Mouse (Mus musculus): ENCODE data around the gene Tcp1.
"Not testable (repeated sequence)": the region's sequence is repeated elsewhere in the genome, so short reads cannot be mapped to it uniquely, and the experiment has no call there.

The Tcp1 gene

DNA sequence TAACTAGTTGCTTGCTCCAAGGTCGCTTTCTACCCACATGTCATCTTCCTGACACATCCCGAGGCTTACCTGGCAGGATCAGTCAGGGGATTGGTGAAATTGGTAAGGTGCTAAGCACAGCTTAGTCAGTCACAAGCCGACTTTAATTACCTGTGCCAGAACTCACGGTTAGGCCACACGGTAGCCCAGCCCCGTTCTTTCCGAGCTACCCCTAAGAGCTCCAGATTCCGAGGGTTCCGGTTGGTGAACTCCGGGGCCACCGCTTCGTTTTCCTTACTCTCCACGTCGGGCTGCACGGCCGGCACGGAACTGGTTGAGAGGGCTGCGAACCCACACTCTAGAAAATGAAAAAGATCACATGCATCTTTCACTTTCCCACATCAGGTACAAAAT is at the start of gene Tcp1:
Gene Tcp1, plus strand, starts transcription at position 214 of the 393 bp plus-strand sequence.
- DNase-seq = no peak

DNA sequence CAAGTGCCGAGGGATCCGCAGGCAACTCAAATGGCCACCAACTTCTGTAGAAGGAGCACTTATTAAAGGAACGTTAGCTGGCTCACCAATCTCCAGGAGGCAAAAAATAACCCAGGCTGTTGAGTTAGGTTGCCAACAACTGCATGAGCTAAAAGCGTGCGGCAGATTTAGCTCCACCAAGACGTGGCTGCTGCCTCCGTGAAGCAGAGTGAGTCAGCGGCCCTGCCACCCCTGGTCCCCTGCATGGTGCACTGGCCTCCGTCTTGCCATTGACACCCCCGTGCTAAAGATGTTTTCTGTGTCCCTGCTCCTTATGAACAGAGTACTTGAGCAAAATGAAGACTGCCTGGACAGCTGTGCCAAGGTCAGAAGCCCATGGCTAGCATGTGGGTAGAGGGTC is 48.6 kb upstream of the Tcp1 start:
- no peak for DNase-seq

DNA sequence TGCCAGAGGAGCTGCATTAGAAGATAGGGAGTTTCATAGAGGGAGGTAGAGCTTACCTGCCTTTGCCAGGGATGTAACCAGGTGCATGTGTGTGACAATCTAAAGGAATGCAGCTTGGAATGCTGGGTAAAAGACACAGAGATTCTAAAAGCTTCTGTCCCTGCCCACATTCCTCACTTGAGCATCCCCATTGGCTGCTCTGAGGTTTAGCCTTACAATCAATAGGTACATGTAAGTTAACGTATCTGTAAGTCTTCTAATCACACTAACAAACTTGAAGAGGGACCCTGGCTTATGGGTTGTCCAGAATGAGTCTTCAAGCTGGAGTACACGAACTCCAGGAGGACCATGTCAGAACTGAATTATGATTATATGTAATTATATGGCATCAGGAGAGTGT is 47.5 kb upstream of the Tcp1 start, which contains the start of gene Mas1:
Gene Mas1, minus strand, starts transcription at position 101 of the 400 bp plus-strand sequence.
- DNase-seq = no peak

DNA sequence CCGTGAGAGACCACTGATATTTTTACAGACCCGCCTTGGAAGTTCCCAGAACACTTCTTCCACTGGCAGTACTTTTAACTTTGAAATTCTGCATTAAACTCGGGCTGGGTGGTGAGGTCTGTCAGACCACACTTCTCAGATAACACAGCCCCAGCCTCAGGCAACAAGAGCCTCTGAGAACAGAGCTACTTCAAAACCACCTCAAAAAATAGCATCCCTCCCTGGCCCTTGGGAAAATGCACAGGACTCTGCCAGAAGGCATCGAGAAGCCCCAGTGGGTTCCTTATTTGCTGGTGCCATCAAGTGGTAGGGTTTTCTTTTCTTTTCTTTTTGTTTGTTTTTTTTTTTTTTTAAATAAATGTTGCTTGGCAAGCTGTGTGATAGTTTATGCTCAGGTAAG is 46.9 kb upstream of the Tcp1 start:
- no peak for DNase-seq

DNA sequence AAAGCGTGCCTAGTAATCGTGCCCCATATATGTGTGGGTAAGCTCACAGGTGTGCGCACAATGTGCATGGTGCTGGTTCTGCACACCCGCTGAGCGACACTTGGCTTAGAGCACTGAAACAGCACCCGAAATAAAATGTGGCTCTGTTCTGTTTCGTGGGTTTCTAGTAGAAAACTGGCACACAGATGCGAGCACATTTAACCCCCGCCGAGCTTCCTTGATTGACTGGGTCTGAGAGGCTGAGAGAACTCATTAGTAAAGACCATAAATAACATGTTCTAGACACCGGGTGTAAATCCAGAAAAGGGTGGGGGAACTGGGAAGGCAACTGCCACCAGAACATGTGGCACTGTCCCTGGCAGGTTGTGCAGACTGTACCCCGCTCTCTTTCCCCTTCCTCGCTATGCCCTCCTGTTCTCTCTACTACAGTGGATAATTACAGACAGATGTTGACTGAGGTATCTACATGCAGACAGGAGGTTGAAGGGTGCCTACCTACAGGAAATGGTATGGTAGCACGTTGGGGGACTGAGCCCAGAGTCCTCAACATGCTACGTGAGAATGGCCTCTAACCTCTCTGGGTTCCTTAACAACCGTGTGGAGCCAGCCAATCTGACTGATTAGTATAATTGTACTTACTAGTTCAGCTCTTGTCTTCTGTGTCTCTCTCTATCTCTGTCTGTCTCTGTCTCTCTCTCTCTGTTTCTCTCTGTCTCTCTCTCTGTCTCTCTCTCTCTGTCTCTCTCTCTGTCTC is 43.0 kb upstream of the Tcp1 start:
- DNase-seq = peak; percentile 23 to 41

DNA sequence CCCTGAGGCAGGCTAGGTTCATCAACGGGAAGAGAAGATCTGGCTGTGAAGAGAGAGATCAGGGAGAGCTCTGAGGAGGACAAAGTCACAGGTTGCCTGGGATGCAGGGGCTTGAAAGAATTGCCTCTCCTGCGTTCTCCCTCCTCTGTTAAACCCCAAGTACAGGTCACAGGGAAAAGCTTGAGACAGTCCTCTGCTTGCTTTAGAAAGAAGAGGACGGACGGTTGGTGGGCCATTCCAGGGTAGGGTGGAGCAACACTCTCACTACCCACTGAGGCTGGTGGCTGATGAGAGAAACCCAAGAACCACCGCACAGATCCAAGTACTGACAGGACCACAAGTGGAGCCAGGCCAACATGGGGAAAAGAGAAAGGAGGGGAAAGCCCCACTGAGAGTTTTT is 39.8 kb upstream of the Tcp1 start, which contains the start of gene Mrgprh:
Gene Mrgprh, plus strand, starts transcription at position 301 of the 400 bp plus-strand sequence.
- no peak for DNase-seq

DNA sequence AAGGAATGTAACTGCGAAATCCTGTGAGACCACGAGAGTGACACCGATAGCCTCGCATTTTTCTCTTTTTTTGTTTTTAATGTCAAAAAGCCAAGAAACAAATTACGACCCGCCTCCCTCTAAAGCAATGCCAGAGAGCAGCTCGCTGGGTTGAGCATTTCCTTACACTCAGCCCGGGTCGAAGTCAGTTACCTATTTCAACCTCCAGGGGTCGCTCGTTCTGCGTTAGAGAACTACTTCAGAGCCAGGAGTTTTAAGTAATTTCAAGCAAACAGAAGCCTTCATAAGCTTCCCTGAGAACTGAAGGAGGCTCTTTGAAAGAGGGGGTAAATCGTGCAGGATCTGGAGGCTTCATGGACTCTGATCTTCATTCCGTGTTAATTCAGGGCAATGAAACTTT is 35.3 kb upstream of the Tcp1 start:
- DNase-seq = peak; percentile 74 to 78

DNA sequence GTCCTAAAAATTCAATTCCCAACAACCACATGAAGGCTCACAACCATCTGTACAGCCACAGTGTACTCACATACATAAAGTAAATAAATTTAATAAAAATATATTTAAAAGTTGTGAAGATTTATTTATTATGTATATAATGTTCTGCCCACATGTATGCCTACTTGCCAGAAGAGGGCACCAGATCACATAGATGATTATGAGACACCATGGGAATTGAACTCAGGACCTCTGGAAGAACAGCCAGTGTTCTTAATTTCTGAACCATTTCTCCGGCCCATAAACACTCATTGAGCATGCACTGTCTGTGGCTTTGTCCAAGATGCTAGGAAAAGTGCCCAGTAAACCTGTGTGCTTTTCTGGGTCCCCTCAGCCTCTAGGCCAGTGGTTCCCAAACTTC is 34.3 kb upstream of the Tcp1 start:
- no peak for DNase-seq

DNA sequence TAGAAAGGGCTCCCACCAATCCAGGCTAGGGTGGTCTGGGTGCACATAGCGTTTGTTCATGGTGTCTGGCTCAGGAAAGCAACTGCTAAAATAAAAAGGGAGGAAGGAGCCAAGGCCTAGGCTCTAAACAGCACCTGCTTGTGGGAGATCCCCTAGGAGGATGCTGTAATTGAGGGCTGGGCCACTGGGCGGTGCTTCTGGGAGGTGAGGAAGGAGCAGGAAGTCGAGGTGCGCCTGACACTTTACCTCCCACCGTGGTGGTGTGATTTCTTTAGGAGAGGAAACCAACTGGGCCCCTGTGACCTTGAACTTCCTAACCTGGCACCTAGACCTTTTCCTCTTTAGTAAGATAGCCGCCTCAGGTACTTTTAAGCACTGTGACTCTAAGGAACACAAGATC is 28.9 kb upstream of the Tcp1 start:
- peak; percentile 23 to 41 for DNase-seq

DNA sequence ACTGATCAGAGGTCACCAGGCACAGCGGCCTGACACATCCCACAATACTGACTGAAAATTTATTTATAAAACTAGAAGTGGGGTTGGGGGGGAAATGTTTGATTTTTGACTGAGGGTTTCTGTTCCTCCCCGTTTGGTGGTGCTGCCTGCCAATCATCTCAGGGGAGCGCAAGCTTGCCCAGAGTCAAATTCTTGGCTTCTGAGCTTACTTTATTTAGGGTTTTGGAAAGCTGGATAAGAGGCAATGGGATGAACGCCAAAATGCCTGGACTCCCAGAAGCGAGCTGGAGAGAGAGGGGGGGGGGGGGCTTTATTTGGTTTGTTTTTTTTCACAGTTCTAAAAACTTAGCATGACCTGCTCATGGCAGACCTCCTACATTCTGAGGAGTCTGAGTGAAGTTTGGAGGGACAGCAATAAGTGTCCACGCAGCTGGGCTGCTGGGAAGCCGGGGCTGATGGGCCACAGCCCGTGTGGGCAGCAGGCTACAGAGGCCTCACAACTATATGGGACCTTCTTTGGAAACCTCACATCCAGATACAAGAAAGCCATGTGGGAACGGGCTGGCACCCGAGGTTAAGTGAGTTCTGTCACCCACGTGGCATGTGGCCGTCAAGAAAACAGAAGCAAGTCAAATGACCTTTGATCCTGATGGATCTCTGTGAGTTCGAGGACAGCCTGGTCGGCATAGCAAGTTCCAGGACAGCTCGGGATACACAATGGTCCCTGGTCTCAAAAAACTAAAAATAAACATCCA is 28.3 kb upstream of the Tcp1 start:
- no peak for DNase-seq

DNA sequence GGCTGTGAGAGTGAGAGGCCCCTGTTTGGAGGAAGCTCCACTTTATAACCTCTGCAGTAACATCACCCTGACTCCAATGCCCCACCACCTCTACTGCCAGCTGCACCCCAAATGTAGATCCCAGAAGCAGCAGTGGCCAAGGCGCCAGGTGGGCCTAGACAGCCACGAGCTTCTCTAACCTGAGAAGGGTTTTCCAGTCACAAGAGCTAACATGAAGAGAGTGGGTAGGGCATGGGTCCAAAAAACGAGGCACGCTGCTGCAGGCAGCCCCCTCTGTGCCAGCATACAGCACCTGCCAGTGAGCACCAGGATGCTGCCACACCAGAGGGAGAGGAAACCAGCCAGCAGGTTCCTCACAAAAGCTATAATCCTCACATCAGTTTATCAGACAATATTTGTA is 24.4 kb upstream of the Tcp1 start:
- DNase-seq = no peak

DNA sequence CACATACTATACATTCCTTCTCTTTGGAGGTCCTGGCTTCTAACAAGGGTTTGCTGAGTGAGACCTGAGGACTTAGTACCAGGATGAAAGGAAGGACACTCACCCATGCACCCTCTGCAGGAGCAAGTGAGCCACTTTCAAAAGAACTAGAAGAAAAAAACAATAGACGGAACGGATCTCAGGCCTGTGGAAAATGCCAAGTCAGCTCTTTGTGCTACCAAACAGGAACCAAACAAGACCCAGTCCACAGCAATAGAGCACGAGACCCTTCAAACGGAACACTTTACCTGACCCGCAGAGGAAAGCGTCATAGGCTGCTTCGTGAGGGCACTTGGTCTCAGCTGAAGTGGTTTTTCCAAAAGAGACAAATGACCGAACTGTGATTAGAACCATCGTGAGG is 23.5 kb upstream of the Tcp1 start:
- no peak for DNase-seq

DNA sequence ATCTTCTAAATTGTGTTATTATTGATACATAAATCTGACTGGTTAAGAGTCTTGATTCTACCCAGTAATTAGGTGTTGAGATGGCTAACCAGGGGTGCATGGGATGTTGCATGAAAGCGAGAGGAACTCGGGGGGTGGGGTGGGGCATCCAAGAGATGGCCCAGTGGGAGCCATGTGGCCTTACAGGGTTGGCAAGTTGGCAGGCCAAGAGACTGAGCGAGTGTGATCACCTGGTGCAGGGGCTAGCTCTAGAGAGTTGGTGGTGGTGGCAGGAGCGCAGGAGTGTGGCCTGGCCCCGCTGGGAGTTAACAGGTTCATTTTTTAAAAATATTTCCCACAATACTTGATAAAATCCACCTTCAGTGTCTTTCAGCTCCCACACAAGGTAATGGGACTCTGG is 17.8 kb upstream of the Tcp1 start:
- no peak for DNase-seq

DNA sequence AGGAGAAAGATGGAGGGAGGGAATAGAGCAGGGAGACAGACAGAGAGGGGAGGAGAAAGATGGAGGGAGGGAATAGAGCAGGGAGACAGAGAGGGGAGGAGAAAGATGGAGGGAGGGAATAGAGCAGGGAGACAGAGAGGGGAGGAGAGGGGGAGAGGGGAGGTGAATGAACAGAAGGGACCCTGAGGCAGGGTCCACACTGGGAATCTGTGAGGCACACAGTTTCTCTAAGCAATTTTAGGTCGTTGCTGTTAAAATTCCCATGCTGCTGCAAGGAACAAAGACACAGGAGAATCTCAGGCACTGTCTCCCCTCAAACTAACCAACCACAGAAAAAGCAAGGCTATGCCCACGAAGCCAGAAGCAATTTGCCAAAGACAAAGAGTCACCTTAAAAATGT is 16.9 kb upstream of the Tcp1 start:
- DNase-seq = not testable (repeated sequence)

DNA sequence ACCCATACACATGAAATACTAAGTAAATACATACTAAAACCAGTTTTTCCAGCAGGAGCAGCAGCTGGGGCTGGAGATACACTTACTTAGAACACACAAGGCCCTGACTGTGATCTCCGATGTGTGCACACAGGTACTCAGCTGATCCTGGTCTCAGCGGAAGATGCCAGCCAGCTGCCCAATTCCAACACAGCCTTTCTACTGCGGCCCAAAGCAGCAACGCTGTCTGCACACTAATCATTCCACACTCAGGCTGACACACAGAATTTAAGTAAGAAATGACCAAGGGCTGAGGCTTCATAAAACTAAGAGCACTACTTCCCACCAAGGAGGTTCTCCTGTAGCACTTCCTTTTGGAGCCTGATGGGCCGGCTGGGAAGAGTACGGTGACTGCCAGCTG is 13.2 kb upstream of the Tcp1 start:
- no peak for DNase-seq

DNA sequence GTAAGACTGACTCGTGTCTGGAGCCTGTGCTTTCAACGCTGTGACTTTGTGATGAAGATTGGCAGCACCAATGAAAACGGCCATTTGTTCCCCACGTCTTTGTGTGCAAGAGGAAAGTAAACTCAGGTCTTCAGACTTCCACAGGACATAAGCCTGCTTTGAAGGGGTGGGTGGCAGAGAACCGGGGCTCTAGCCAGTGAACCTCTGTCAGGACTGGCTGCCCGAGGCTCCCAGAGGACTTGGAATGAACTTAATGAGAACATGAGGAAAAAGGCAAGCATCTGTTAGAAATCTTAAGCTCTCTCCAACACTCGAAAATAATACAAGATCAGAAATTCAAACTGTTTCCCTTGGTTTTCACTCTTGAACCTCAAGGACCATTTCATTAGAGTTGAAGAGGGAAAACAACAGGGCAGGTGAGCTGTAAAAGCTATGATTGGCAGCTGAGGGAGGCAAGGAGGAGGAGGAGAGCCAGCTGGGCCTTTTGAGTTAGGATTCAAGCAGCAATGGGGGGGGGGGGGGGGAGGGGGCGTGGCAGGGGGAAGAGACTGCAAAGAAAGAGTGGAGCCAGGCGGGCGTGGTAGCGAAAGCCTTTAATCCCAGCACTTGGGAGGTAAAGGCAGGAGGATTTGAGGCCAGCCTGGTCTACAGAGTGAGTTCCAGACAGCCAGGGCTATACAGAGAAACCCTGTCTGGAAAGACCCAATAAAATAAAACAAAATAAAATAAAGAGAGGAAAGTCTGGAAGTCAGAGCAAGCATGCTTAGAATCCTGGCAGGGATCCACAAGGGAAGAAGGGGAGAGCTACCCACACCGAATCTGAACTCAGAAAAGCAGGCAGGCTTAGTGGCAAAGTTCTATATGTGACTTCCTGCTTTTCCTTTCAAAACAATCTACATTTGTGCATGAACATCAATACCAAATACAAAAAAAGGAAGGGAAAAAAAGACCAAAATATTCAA is 11.8 kb upstream of the Tcp1 start:
- no peak for DNase-seq

DNA sequence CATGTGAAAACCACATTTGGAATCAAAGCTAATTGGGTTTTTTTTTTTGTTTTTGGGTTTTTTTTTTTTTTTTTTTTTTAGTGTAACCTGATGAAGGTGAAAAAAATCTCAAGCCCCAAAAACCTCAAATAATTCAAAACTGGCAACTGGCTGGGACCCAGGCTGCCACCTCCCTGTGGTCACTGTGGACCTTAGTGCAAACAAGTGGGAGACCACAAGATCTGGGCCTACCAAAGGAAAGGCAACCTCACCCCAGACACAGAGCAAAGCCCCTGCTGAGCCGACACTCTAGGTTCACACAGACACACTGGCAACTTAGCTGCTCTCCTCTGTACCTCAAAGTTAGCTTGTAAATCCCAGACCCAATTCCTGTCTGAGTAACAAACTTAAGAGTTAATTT is 11.2 kb upstream of the Tcp1 start:
- no peak for DNase-seq

DNA sequence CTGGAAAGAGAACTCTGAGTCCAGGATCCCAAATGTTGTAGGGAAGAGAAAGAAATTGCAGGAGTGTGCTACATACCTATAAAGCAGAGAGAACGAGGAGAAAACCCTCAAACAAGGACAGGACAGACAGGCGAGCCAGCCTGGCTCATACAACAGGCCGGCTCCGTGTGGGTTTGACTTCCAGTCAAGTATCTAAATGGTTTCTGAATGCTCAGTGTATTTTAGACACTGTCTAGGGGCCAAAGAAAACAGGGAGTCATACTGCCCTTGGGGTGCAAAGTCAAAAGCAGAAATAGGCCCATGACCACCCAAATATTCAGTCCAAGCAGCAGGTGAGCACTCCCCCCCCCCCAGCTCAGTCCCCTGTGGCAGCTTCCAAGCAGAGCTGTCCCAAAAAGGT is 9.7 kb upstream of the Tcp1 start:
- DNase-seq = no peak

DNA sequence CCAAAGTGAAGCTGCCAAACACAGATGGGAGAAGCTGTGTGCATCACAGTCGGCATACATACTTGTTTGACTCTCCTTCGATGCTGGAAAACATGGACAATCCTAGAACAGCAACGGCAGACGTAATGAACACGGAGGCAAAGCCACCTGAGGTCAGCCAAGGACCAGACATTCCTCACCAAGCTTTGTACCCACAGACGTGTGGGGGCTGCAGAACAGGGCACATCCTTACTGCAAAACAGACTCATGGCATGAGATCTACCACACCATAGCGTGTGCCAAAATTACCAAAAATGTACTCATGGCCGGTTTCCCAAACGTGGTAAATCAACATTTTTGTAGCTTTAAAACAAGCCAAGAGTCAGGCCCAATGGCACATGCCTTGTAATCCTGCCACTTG is 9.1 kb upstream of the Tcp1 start:
- no peak for DNase-seq

DNA sequence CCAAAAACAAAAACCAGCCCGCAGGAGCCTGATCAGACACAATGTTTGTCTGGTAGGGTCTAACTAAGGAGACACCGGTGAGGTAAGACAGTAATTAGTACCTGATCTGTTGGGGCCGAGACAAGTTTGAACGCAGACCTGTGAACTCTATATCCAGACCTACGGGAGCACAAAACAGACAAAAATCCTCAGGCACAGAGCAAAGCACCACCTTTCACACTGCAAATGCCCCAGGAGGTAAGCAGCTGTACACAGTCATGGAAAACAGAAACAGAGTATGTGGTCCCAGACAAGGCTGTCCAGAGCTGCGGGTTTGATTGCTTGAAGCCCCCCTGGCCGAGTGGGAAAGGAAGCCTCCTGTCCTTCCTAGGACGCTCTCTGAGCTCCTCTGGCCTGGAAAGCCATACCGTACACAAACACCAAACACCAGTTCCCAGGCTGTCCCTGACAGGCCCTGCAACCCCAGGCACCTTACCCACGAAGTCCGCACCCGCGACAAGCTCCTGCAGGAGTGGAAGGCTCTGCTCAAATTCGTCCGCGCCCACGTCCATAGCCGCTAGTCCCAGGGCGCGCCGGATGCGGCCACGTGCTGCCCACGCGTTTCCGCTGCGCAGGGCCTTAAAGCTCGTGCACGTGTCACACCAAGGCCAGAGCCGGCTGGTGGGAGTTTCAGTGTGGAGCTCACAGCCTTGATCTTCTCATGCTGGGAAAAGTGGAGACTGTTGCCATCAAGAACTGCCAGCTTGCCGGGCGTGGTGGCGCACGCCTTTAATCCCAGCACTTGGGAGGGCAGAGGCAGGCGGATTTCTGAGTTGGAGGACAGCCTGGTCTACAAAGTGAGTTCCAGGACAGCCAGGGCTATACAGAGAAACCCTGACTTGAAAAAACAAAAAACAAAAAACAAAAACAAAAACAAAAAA is 5.9 kb upstream of the Tcp1 start, which contains the start of gene Pnldc1:
Gene Pnldc1, minus strand, starts transcription at position 870 of the 920 bp plus-strand sequence.
- no peak for DNase-seq

DNA sequence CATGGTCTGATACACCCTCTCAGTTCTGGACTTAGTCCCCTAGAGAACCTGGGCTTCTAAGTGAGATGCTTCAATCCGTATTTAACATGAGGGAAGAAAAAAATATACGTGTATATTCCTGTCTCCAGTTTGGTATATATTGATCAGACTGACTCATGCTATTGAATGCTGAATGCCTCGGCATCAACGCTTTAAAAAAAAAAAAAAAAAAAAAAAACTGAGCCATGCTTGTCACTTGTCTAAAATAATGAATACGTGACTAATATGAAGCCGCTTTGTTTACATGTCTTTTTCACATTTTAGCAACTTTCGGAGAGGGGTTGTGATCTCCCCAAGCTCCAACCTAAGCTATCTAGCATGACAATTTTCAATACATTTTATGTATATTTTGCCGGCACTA is 5.1 kb upstream of the Tcp1 start:
- no peak for DNase-seq

All from thymus, postnatal 36 days (tissue).